Mouse (Mus musculus) kidney, adult 18-20 months (tissue): ENCODE measurements at regions not wholly inside any gene's neighbourhood (a gene's known extent, or its start where the extent isn't known, plus 50 kb on each side); places are given as distances from the start of the nearest gene placed in this dataset.
"Not testable (repeated sequence)": the region's sequence is repeated elsewhere in the genome, so short reads cannot be mapped to it uniquely, and the experiment has no call there.

Experiments used
- DNase-seq: peaks from one replicate; pipeline ENCODE4 v3.0.0; 2021

GRCm38 (mm10) chr12:46636888-46637287 is 181.8 kb downstream of the Nova1 start:
- no peak for DNase-seq

- peak; percentile 39 for DNase-seq
Measured at GRCm38 (mm10) chr12:46635125-46635772, 183.5 kb downstream of the Nova1 start.

DNA sequence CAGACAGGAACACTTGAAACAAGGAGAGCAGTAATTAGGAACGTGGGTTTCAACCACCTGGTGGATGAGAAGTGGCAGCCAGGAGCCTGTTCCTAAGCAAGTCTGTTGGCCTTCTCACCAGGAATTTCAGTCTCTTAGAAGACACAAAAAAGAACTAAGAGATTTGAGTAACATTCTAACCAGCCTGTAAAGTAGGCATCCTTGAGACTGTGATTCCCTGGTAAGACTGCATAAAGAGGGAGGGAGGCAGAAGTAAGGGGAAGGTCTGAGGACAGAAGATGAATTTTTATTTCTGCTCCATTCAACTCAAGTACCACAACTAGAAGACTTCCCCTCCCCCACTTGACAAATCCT is 184.0 kb downstream of the Nova1 start:
- DNase-seq: no peak

- not testable (repeated sequence) for DNase-seq
Measured at GRCm38 (mm10) chr12:46632384-46632783, 186.3 kb downstream of the Nova1 start.

- DNase-seq: no peak
Measured at GRCm38 (mm10) chr12:46627320-46627719, 191.4 kb downstream of the Nova1 start.

GRCm38 (mm10) chr12:46611439-46611838 is 207.3 kb downstream of the Nova1 start:
- no peak for DNase-seq

DNA sequence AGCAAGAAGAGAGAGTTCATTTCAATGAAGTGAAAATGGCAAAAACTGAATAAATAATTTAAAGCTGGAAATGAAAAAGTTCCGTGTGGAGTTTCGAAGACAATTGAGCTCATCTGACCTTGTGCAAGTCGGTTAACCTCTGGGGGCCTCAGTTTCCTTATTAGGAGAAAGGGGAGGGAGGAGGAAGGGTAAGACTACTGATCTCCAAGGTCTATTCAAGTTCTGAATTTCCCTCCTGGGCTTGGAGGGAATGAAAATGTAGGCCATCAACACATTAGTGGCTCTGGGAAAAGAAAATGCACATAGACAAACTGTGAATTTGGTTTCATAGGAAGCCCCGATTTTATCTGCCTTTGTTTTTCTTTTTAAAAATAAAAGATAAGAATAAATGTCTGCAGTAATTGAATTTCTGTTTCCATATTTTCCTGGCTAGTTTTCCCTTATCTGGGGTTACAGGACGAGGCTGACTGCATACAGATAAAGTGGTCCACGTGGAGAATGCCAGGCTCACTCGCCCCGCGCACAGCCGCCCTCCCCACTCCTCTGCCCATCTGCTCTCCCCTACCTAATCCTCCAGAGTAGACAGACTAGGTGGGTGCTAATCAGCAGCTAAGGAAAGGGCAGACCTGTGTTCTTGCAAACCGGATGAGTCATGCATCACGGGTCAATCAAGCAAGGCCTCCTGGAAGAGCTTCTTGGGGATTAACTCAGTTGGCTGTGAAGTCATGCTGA is 209.0 kb downstream of the Nova1 start:
- DNase-seq: no peak

GRCm38 (mm10) chr12:46608290-46608910 is 210.3 kb downstream of the Nova1 start:
- DNase-seq: no peak

- DNase-seq: no peak
Measured at GRCm38 (mm10) chr12:46597200-46597599, 221.5 kb downstream of the Nova1 start.

DNA sequence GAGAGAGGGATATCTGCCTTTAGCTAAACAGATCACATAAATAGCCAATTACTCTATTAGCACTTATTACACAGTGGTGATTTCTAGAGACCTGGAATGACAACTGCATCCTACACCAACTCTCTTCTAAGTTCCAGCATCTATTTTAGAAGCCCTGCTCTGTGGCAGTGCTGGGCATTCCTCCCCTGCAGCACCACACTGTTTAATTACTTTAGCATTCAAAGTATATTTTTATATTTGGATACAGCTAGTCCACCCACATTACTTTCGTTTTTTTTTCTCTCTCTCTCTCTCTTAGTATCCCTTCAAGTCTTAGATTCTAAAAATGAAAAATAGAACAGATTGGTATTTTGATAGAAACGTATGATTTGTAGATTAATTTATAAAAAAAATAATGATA is 250.1 kb downstream of the Nova1 start:
- DNase-seq: no peak

DNA sequence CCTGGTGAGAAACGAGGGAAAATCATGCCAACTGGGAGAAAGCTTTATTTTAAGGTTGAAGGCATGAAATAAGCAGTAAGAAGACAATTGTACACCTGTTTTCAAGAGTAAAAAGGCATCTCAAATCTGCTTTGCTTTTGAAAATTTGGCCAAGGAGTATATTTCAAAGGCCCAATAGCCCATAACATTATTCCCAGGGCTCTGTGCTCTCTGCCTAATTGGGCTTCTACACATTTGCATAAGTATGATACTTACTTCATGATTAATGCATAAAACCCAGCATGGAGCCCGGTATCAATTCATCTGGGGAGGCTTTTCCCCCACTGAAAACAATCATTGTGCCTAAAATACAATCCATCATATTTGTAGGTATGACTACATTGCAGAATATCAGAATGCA is 252.4 kb downstream of the Nova1 start:
- DNase-seq: no peak

- DNase-seq: no peak
Measured at GRCm38 (mm10) chr12:46520942-46521341, 297.8 kb downstream of the Nova1 start.

DNA sequence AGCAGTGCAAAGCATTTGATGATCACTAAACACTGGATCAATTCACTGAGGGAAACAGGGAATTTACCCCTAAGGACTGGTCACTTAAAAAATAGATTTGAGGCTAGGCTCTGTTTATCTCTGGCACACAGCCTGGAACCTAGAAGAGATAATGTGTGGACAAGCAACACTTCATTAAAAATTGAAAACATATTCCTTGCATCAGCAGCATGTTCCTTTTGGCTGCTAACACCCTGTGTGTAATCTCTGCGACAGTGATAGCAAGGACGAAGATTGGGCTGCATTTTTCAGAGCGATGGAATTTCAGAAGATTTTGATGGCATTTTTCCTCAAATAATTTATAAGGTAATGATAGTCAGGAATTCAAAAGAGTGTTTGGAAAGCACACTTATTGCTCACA is 310.9 kb downstream of the Nova1 start:
- DNase-seq: no peak

DNA sequence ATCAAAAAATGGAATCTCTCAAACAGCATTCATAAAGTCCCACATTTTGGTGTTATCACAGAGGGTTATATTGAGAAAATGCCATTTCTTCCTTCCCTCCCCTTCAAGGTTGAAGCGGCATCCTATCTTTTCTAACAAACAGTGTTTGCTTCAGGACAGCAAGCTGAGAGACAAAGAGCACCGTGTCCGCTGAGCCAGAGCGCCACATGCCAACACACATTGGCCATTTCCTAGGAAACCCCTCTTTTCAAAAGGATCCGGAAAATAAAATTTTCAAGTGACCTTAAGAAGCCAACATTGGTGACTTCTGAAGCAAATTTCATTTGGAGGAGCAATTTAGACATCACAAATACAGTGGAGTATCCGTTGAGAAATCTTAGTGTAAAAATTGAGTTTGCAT is 326.3 kb downstream of the Nova1 start:
- no peak for DNase-seq

GRCm38 (mm10) chr12:46450888-46451287 is 367.8 kb downstream of the Nova1 start:
- DNase-seq: no peak

GRCm38 (mm10) chr12:46444644-46445313 is 373.9 kb downstream of the Nova1 start:
- no peak for DNase-seq

DNA sequence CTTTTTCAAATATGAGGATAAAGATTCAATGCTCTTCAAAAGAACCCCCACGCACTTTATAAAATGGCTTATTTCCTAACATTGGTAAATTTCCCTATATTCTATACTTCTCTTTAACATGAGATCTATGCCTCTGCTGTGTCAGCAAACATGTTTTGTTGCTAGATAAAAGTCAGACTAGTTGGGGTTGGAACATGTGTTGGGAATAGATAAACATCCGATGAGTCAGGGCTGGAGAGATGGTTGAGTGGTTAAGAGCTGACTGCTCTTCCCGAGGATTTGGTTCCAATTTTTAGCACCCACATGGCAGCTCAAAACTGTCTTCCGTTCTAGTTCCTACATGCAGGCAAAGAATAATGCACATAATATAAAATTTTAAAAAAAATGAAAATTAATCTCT is 399.1 kb downstream of the Nova1 start:
- no peak for DNase-seq

DNA sequence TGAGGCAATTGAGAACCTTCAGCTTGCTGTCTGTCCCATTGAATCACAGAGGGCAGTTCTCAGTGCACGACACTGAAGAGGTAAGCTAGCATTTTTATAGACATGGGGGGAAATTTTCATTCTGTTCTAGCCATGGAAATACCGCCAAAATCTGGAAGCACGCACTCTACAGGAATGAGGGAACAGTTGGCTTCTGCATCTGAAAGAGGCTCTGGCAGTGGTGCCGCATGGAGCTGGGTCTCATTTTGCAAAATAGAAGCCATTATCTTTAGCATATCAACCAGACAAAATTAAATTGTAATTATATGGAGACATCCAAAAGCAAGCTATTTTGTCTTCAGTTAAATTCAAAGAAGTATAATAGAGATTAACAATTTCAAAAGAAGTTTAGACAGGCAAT is 399.7 kb downstream of the Nova1 start:
- DNase-seq: no peak

DNA sequence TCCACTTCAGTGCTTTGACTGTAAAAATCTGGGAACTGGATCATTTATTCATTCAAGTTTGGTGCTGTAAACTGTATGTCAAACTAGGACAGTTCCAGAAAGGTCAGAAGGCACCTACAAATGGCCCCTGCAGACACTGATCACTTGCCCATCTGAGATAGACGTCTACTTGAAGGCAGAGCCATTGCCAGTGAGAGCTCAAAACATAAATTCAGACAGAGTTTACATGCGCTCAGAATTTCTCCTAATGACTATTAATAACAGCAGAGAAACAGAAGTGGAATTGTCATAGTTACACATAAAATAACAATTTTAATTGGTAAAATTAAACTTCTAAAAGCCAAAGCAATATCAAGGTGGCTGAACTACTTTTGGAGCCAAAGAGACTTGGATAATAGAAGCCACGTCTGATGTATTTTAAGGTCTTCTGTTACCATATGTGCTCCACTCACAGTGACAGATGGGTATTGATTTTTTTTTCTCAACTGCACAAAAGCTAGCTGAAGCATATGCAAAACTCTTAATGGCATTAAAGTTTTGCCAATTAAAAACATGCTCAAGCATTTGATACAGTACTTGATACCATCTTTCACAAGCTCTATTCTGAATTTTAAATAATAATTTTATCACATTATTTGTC is 401.8 kb downstream of the Nova1 start:
- no peak for DNase-seq

- DNase-seq: no peak
Measured at GRCm38 (mm10) chr12:46416250-46416649, 402.5 kb downstream of the Nova1 start.

- DNase-seq: no peak
Measured at GRCm38 (mm10) chr12:46405674-46406073, 413.1 kb downstream of the Nova1 start.

DNA sequence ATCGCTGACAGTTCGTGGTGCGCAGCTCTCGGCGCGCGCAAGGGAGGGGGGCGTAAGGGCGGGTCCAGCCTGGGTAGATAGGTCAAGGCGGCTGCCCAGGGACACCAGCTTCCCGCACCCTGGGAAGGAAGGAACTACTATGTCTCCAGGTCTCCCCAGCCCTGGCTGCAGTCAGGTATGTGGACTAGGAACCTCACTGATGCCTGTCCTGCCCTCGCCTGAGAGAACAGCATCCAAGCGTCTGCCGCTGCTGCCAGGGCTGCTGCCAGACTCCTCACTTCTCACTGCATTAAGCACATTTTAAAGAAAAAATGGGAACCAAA is 419.1 kb downstream of the Nova1 start:
- DNase-seq: no peak

DNA sequence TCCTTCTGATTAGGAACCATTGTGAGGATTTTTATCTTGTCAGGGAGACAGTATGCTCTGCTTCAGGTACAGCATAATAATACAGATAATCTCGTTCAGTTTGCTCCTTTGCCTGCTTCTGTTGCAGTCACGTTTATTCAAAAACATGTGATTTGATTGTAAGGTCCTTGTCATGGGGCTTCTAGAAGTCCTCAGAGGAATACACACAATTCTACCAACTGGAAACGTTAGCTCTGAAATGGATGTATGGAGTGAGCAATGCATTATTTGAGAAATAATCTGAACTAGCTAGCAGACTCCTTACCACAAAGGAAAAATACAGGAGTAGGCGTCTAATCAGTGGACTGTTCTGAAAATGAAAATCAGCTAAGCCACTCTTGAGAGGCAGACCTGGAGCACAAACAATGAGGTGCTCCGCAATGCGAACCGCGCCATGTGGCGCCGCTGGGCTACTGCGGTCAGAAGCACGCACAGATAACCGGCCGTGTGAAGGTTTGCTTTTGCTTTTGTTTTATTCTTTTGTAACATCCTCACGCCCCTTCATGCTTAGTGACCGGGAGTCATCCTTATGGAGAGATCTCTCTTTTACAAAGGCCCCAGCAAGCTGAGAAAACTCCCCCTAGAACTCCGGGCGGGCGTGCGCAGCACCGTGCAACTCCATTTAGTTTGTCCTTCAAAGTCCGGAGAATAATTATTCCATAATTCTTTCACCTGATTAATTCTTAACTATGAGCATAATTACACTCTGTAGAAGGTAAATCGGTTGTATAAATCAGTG is 419.7 kb downstream of the Nova1 start:
- DNase-seq: no peak
